Mouse (Mus musculus) kidney, adult 2 months (tissue): ENCODE measurements around the gene Prkn.

Experiments
- CTCF ChIP-seq: fragments of 200-500 bp; conservative IDR thresholded peaks from 2 replicates; pipeline ENCODE4 v1.5.1; 2011; ENCODE audit warnings: low read depth, mild to moderate bottlenecking, control low read depth, low read length, moderate library complexity, mixed read lengths; ENCODE audit not compliant: insufficient read depth, insufficient read length
- POLR2A ChIP-seq: fragments of 200-500 bp; IDR thresholded peaks from one replicate; pipeline ENCODE4 v1.6.1; 2011; ENCODE audit warnings: low read depth, low read length, control low read depth

DNA sequence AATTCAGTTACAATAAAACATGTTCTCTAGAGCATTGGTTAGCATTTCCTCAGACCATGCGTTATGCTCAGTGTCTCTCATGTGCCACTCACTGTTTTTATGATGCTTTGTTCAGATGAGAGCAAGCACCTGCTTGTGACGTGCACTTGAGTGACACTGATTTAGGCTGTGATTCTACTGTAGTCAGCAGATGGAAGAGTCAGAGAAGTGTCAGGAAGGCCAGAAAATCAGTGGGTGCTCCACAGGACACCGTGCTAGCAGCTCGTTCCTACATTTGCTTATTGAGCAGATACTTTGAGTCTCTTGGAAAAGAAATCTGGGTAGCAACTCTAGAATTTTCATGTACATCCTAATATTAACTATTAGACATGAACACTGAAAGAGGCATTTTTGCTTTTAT, 106.4 kb downstream of the Prkn start:
- TF ChIP-seq POLR2A (no peak), CTCF (no peak)
